Mouse (Mus musculus) embryonic facial prominence, embryonic 14.5 days (tissue): ENCODE data around the gene D330020A13Rik. TPM values are rescaled to one million over a fixed set of nuclear protein-coding genes. Genes with fewer than 3 reads are reported as not detected.

ENCODE experiments used
- ATAC-seq: fragments of 200-750 bp; cut with Nextera tagmentation; 2 replicates; pipeline ENCODE4 v1.8.0; 2017; ENCODE audit warnings: low read depth, moderate number of reproducible peaks, moderate TSS enrichment
- DNase-seq: peaks from one replicate; pipeline ENCODE4 v3.0.0-alpha.2; 2015; ENCODE audit warnings: low spot score
- H3K27ac ChIP-seq: fragments of 300-500 bp; sonication (generic); replicated peaks from 2 replicates; pipeline ENCODE4 v1.5.1; 2014; ENCODE audit warnings: low read depth, mild to moderate bottlenecking, low read length, moderate library complexity
- H3K27me3 ChIP-seq: fragments of 300-500 bp; sonication (generic); replicated peaks from 2 replicates; pipeline ENCODE4 v1.6.1; 2014; ENCODE audit warnings: low read length; ENCODE audit not compliant: control insufficient read depth, insufficient read depth
- H3K36me3 ChIP-seq: fragments of 300-500 bp; sonication (generic); 2 replicates; pipeline ENCODE4 v1.6.1; 2014; ENCODE audit warnings: low read length, mixed read lengths; ENCODE audit not compliant: control insufficient read depth, insufficient read depth
- H3K4me1 ChIP-seq: fragments of 300-500 bp; sonication (generic); 2 replicates; pipeline ENCODE4 v1.6.1; 2014; ENCODE audit warnings: antibody characterized with exemption, low read length; ENCODE audit not compliant: control insufficient read depth, insufficient read depth
- H3K4me2 ChIP-seq: fragments of 300-500 bp; sonication (generic); 2 replicates; pipeline ENCODE4 v1.6.1; 2014; ENCODE audit warnings: low read depth, mild to moderate bottlenecking, low read length, moderate library complexity, mixed read lengths
- H3K4me3 ChIP-seq: fragments of 300-500 bp; sonication (generic); 2 replicates; pipeline ENCODE4 v1.5.1; 2014; ENCODE audit warnings: low read depth, mild to moderate bottlenecking, low read length
- H3K9ac ChIP-seq: fragments of 300-500 bp; sonication (generic); 2 replicates; pipeline ENCODE4 v1.6.1; 2014; ENCODE audit warnings: low read depth, mild to moderate bottlenecking, low read length, moderate library complexity, mixed read lengths
- H3K9me3 ChIP-seq: fragments of 300-500 bp; sonication (generic); 2 replicates; pipeline ENCODE4 v1.6.1; 2016; ENCODE audit warnings: low read length; ENCODE audit not compliant: control insufficient read depth
- WGBS: fragments of 180-500 bp; shearing (Covaris S2); extraction: QIAGEN DNeasy Blood & Tissue Kit; methylation state at CpG from one replicate; pipeline ENCODE4 v1.1.7; 2014; 5-methylcytosine and 5-hydroxymethylcytosine counted together
- polyA plus RNA-seq: library from polyadenylated mRNA; unstranded; fragments of >200 nt; fragmentation: Nextera tagmentation; extraction: Ambion mirVana; gene quantifications from 2 replicates; pipeline ENCODE4 v1.2.1, GENCODE M21; 2014

Gene D330020A13Rik
- polyA plus RNA-seq, 1 experiment from 2014 or later: 0.71 TPM

GRCm38 (mm10) chr6:120332351-120332750, 38.2 kb downstream of the D330020A13Rik start:
- H3K9ac ChIP-seq: no peak overlapping the region
- 73% methylated on average over 2 of the region's 2 CpGs for WGBS
- H3K36me3 ChIP-seq: peaks cover 81% of the 10 kb centered on the region

DNA sequence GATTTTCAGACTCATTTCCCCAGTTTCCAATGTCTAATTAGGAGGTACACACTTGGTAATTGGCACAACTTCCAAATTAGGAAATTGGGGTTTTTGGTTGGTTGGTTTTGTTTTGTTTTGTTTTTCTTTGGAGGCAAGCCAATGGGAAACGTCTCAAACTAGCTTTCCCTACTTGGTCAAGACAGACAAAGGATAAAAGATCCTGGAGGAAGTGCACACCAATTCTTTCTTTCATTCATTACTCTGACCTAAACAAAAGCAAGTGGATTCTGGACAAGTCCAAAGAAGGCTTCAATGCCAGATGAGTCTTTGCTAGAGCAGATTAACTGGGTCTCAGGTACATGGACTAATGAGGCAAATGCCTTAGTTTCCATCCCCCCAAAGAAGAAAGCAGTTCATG, 49.8 kb downstream of the D330020A13Rik start:
- no peaks in the 10 kb centered on the region for H3K4me1 ChIP-seq
- no peak overlapping the region for H3K27ac ChIP-seq
- no peak overlapping the region for H3K4me3 ChIP-seq
- H3K9ac ChIP-seq: no peak overlapping the region
- WGBS: 69% methylated on average over 1 of the region's 1 CpGs
- H3K36me3 ChIP-seq: peaks cover 70% of the 10 kb centered on the region
- H3K9me3 ChIP-seq: no peaks in the 10 kb centered on the region
- H3K27me3 ChIP-seq: no peaks in the 10 kb centered on the region
- H3K4me2 ChIP-seq: no peak overlapping the region
- ATAC-seq (no peak), DNase-seq (peak; percentile 18)

More at GRCm38 (mm10) chr6:120332351-120332750, 38.2 kb downstream of the D330020A13Rik start:
- no peaks in the 10 kb centered on the region for H3K27me3 ChIP-seq
- no peak for DNase-seq
- no peak overlapping the region for H3K27ac ChIP-seq
- no peak overlapping the region for H3K4me2 ChIP-seq
- no peaks in the 10 kb centered on the region for H3K9me3 ChIP-seq
- no peaks in the 10 kb centered on the region for H3K4me1 ChIP-seq
- no peak overlapping the region for H3K4me3 ChIP-seq
- no peak for ATAC-seq

Other genes starting within 250 kb of the D330020A13Rik start
- 0.61 and 0.69 TPM in 2 replicates for gene Ninj2, start 201.0 kb upstream of the D330020A13Rik start, polyA plus RNA-seq
- gene B4galnt3, start 195 bp downstream of the D330020A13Rik start, polyA plus RNA-seq: 1.1 and 1.3 TPM in 2 replicates
- gene Kdm5a, start 69.8 kb downstream of the D330020A13Rik start, polyA plus RNA-seq: 41.9 and 47.7 TPM in 2 replicates
- 17.6 and 22.7 TPM in 2 replicates for gene Ccdc77, start 70.0 kb downstream of the D330020A13Rik start, polyA plus RNA-seq
- 3.2 and 4.1 TPM in 2 replicates for gene Il17ra, start 168.9 kb downstream of the D330020A13Rik start, polyA plus RNA-seq
- gene Tmem121b, start 199.4 kb downstream of the D330020A13Rik start, polyA plus RNA-seq: 0.04 and 0.22 TPM in 2 replicates
- 7.4 and 11.0 TPM in 2 replicates for gene Hdhd5, start 237.0 kb downstream of the D330020A13Rik start, polyA plus RNA-seq